Mouse (Mus musculus) central nervous system, embryonic 18 days (tissue): Measurements from ENCODE around the gene Cpa3. TPM values are rescaled to one million over a fixed set of nuclear protein-coding genes. Genes with fewer than 3 reads are reported as not detected.

Source experiments
- polyA plus RNA-seq: library from polyadenylated mRNA; depleted of rRNA; stranded (reverse); fragments of >200 nt; gene quantifications from 2 replicates; pipeline ENCODE4 v1.2.3, GENCODE M21; 2012; rRNA removed

Gene Cpa3
- 0.75 and 2.5 TPM in 2 replicates for polyA plus RNA-seq

GRCm38 (mm10) chr3:20242050-20242449 lies at the start of gene Cpa3:
Cpa3 (minus strand) TSS chr3:20242181.

GRCm38 (mm10) chr3:20275633-20276032 lies 33.7 kb upstream of the Cpa3 start, which contains the start of gene Cpb1:
Cpb1 (minus strand) TSS chr3:20275733.

Other genes with a start within 250 kb of the Cpa3 start
- gene Hps3, start 206.9 kb downstream of the Cpa3 start, polyA plus RNA-seq, result 18.0 and 18.7 TPM in 2 replicates
- gene Hltf, start 184.4 kb downstream of the Cpa3 start, polyA plus RNA-seq, result 14.5 and 15.1 TPM in 2 replicates
- gene Gyg, start 86.9 kb downstream of the Cpa3 start, polyA plus RNA-seq, result 40.5 and 45.1 TPM in 2 replicates
- gene Cpb1, start 33.6 kb upstream of the Cpa3 start, polyA plus RNA-seq, result 0.10 and 0.16 TPM in 2 replicates
- gene Agtr1b, start 125.0 kb upstream of the Cpa3 start, polyA plus RNA-seq, result 0.16 and 0.24 TPM in 2 replicates